In the genomic region with DNA sequence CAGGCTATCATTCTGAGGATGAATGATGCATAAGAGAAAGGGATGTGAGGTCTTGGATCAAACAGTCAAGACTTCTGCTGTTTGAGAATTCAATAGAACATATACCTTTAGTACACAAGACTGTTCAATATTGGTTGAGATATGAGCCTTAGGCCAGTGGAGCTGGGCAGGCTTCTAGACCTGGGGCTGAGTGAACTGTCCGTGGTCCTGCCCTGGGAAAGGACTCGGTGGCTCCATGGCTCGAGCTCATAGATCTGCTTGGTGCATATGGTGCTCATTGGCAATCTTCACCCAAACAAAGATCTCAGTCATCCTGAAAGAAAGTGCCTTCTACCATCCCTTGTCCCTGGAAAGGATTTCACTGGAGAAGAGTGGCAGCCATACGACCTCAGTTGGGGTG, we compare ENCODE assay signal across 24 mouse cellular contexts.
DNase-seq lines count a peak whose midpoint lies in the region; ATAC-seq and TF ChIP-seq lines count a peak whose summit lies in the region.
"Had no signal": no experiment of that assay in that cellular context is flagged by ENCODE, and none has a peak within 500 bp of the region (broad histone marks: within the 10 kb centered on the region; RNA-seq: fewer than 3 reads in every experiment).

No protein-coding gene starts in this region.

- DNase-seq in adrenal gland, postnatal 10 days = peak; percentile 12
- no peak for DNase-seq in adrenal gland, adult (ENCODE audit: inconsistent age in 2 of 2, low spot score in 1 of 2)
- DNase-seq in lung, embryonic 14.5 days = peak; percentile 77
- DNase-seq in lung, postnatal 25 days (ENCODE audit: low spot score) = no peak
- peak; percentile 52 for DNase-seq in embryonic facial prominence, embryonic 14.5 days (ENCODE audit: low spot score)
- DNase-seq in left cerebral cortex, postnatal 14 days (ENCODE audit: low spot score in 2 of 2) = no peak
- DNase-seq in liver, embryonic 11.5 days (ENCODE audit: low spot score) = no peak
- no peak for DNase-seq in gastrocnemius, postnatal 25 days
- DNase-seq: adrenal gland, adult 2 months; cerebellum, adult 2 months; heart, adult 18-20 months; kidney, adult 2 months; layer of hippocampus, postnatal 36 days; liver, postnatal 0 days; lung, postnatal 4 days; right cerebral cortex, postnatal 4 days; thymus, adult 18-20 months had no signal

- H3K4me1 ChIP-seq in lung, embryonic 14.5 days (ENCODE audit: insufficient read depth) = no peaks in the 10 kb centered on the region
- H3K4me1 ChIP-seq in embryonic facial prominence, embryonic 14.5 days (ENCODE audit: control insufficient read depth, insufficient read depth, low read length) = no peaks in the 10 kb centered on the region
- H3K4me1 ChIP-seq in liver, embryonic 11.5 days (replicated peaks; ENCODE audit: control insufficient read depth, insufficient read depth, low read length) = no peaks in the 10 kb centered on the region
- H3K4me1 ChIP-seq: embryonic facial prominence, embryonic 13.5 days; forebrain, embryonic 10.5 days; heart, embryonic 15.5 days; hindbrain, embryonic 12.5 days; limb, embryonic 13.5 days; midbrain, embryonic 12.5 days had no signal

- H3K9me3 ChIP-seq in lung, embryonic 14.5 days (ENCODE audit: low read depth, low read length) = no peaks in the 10 kb centered on the region
- no peaks in the 10 kb centered on the region for H3K9me3 ChIP-seq in embryonic facial prominence, embryonic 14.5 days (ENCODE audit: control insufficient read depth, low read length)
- no peaks in the 10 kb centered on the region for H3K9me3 ChIP-seq in liver, embryonic 11.5 days (ENCODE audit: control insufficient read depth, low read length)
- H3K9me3 ChIP-seq: embryonic facial prominence, embryonic 13.5 days; forebrain, embryonic 10.5 days; heart, embryonic 15.5 days; hindbrain, embryonic 12.5 days; limb, embryonic 13.5 days; midbrain, embryonic 12.5 days had no signal

- no peaks in the 10 kb centered on the region for H3K36me3 ChIP-seq in lung, embryonic 14.5 days (ENCODE audit: insufficient read depth)
- no peaks in the 10 kb centered on the region for H3K36me3 ChIP-seq in embryonic facial prominence, embryonic 14.5 days (ENCODE audit: control insufficient read depth, insufficient read depth, low read length)
- H3K36me3 ChIP-seq in liver, embryonic 11.5 days (ENCODE audit: control insufficient read depth, insufficient read depth, low read length) = no peaks in the 10 kb centered on the region
- H3K36me3 ChIP-seq: embryonic facial prominence, embryonic 13.5 days; forebrain, embryonic 10.5 days; heart, embryonic 15.5 days; hindbrain, embryonic 12.5 days; limb, embryonic 13.5 days; midbrain, embryonic 12.5 days had no signal

- no peak overlapping the region for H3K9ac ChIP-seq in lung, embryonic 14.5 days
- no peak overlapping the region for H3K9ac ChIP-seq in embryonic facial prominence, embryonic 14.5 days (ENCODE audit: low read depth, low read length)
- no peak overlapping the region for H3K9ac ChIP-seq in liver, embryonic 11.5 days (ENCODE audit: low read depth, low read length)
- H3K9ac ChIP-seq: embryonic facial prominence, embryonic 13.5 days; heart, embryonic 15.5 days; hindbrain, embryonic 12.5 days; limb, embryonic 13.5 days; liver, postnatal 0 days; midbrain, embryonic 12.5 days had no signal

- no peaks in the 10 kb centered on the region for H3K27me3 ChIP-seq in lung, embryonic 14.5 days (ENCODE audit: insufficient read depth, low read length)
- H3K27me3 ChIP-seq in embryonic facial prominence, embryonic 14.5 days (replicated peaks; ENCODE audit: control insufficient read depth, insufficient read depth, low read length) = no peaks in the 10 kb centered on the region
- no peaks in the 10 kb centered on the region for H3K27me3 ChIP-seq in liver, embryonic 11.5 days (replicated peaks; ENCODE audit: control insufficient read depth, insufficient read depth, low read length)
- H3K27me3 ChIP-seq: embryonic facial prominence, embryonic 13.5 days; heart, embryonic 15.5 days; hindbrain, embryonic 12.5 days; limb, embryonic 13.5 days; midbrain, embryonic 12.5 days; Patski had no signal

- no peak overlapping the region for H3K27ac ChIP-seq in lung, embryonic 14.5 days (ENCODE audit: low read depth)
- H3K27ac ChIP-seq in embryonic facial prominence, embryonic 14.5 days (replicated peaks; ENCODE audit: low read depth, low read length) = no peak overlapping the region
- no peak overlapping the region for H3K27ac ChIP-seq in liver, embryonic 11.5 days (ENCODE audit: low read depth, low read length)
- H3K27ac ChIP-seq: embryonic facial prominence, embryonic 13.5 days; forebrain, embryonic 10.5 days; heart, embryonic 15.5 days; hindbrain, embryonic 12.5 days; limb, embryonic 13.5 days; midbrain, embryonic 12.5 days had no signal

- intact Hi-C loops in left cerebral cortex, postnatal 14 days (cut with DNase I) = no loop called here

- H3K4me2 ChIP-seq in lung, embryonic 14.5 days = no peak overlapping the region
- H3K4me2 ChIP-seq in embryonic facial prominence, embryonic 14.5 days (ENCODE audit: low read depth, low read length) = no peak overlapping the region
- H3K4me2 ChIP-seq in liver, embryonic 11.5 days = no peak overlapping the region
- H3K4me2 ChIP-seq: embryonic facial prominence, embryonic 13.5 days; heart, embryonic 15.5 days; hindbrain, embryonic 12.5 days; limb, embryonic 13.5 days; midbrain, embryonic 12.5 days had no signal

- H3K4me3 ChIP-seq in lung, embryonic 14.5 days (ENCODE audit: low read depth, low read length) = no peak overlapping the region
- H3K4me3 ChIP-seq in embryonic facial prominence, embryonic 14.5 days (ENCODE audit: low read depth, low read length) = no peak overlapping the region
- no peak overlapping the region for H3K4me3 ChIP-seq in liver, embryonic 11.5 days (ENCODE audit: low read depth, low read length)
- H3K4me3 ChIP-seq: embryonic facial prominence, embryonic 13.5 days; forebrain, embryonic 10.5 days; heart, embryonic 15.5 days; hindbrain, embryonic 12.5 days; limb, embryonic 13.5 days; midbrain, embryonic 12.5 days had no signal

- 45% methylated on average over 4 of the region's 4 CpGs for WGBS in lung, embryonic 14.5 days
- WGBS in embryonic facial prominence, embryonic 14.5 days = 61% methylated on average over 4 of the region's 4 CpGs
- WGBS in liver, embryonic 11.5 days = 61% methylated on average over 4 of the region's 4 CpGs

- no peak for TF ChIP-seq CTCF in lung, embryonic 14.5 days (IDR thresholded peaks at IDR 0.05; ENCODE audit: low read depth)

- ATAC-seq in lung, embryonic 14.5 days (ENCODE audit: insufficient read depth) = no peak
- ATAC-seq in embryonic facial prominence, embryonic 14.5 days (ENCODE audit: low read depth) = no peak
- ATAC-seq in liver, embryonic 11.5 days (replicated peaks; ENCODE audit: low FRiP score) = no peak
- ATAC-seq: liver, postnatal 0 days; Patski had no signal

Comparison
In these comparisons a context has a peak if more than half of its experiments do, and no peak if none do; other contexts are left out.
1. DNase-seq: peak in adrenal gland, postnatal 10 days (single experiment), lung, embryonic 14.5 days (single experiment) and embryonic facial prominence, embryonic 14.5 days (single experiment); none in adrenal gland, adult (0 of 2), lung, postnatal 25 days (single experiment), left cerebral cortex, postnatal 14 days (0 of 2), liver, embryonic 11.5 days (single experiment) and gastrocnemius, postnatal 25 days (single experiment).